Mouse (Mus musculus) gastrocnemius, postnatal 4 days (tissue): ENCODE results near the gene Olfr1314. TPM values are rescaled to one million over a fixed set of nuclear protein-coding genes. Genes with fewer than 3 reads are reported as not detected.

Source experiments
- DNase-seq, 2 experiments: peaks; one replicate each; pipeline ENCODE4 v3.0.0; 2021 to 2022; ENCODE audit warnings: low spot score in 2 of 2, mixed read lengths in 2 of 2
- long read RNA-seq, 2 experiments: library from polyadenylated mRNA; stranded (forward); transcript quantifications; one replicate each; pipeline ENCODE4 v2.0.0; 2021
- total RNA-seq, 2 experiments: library from RNA; stranded (reverse); gene quantifications; 2 replicates each; pipeline ENCODE4 v1.2.3; 2021

Gene Olfr1314
- total RNA-seq, result not detected
- long read RNA-seq, experiment 1, result 0 reads
- long read RNA-seq, experiment 2, result 0 reads

- no peak for DNase-seq
These were observed at the start of gene Olfr1314 for GRCm38 (mm10) chr2:112096681-112097080. Gene Olfr1314 (minus strand): TSS chr2:112096781.

- DNase-seq, result no peak
These were observed 43.4 kb upstream of the Olfr1314 start, which contains the start of gene Olfr1317 for GRCm38 (mm10) chr2:112140029-112140428. Gene Olfr1317 (plus strand): TSS chr2:112140329.

- no peak for DNase-seq
These were observed 38.3 kb upstream of the Olfr1314 start, which contains the start of gene Olfr1316 for GRCm38 (mm10) chr2:112134877-112135276. Gene Olfr1316 (minus strand): TSS chr2:112134977.

- DNase-seq, result no peak
These were observed 18.8 kb upstream of the Olfr1314 start, which contains the start of gene Olfr1315-ps1 for GRCm38 (mm10) chr2:112115340-112115739. Gene Olfr1315-ps1 (minus strand): TSS chr2:112115440.

- DNase-seq, result no peak
These were observed 18.8 kb downstream of the Olfr1314 start, which contains the start of gene Olfr1313 for GRCm38 (mm10) chr2:112077743-112078142. Gene Olfr1313 (minus strand): TSS chr2:112077843.

GRCm38 (mm10) chr2:112050138-112050537 lies 46.4 kb downstream of the Olfr1314 start, which contains the start of gene Olfr1312:
Gene Olfr1312 (minus strand): TSS chr2:112050238.
- DNase-seq, result no peak

Other genes starting within 250 kb of the Olfr1314 start
- not detected for gene Olfr1305, start 219.6 kb downstream of the Olfr1314 start, total RNA-seq
- gene Olfr1306, start 180.5 kb downstream of the Olfr1314 start, total RNA-seq, result not detected
- gene Olfr1307, start 147.3 kb downstream of the Olfr1314 start, total RNA-seq, result under 1 TPM in 1 of 2 experiments, not detected in 1; 0.03 TPM
- not detected for gene Olfr1308, start 131.8 kb downstream of the Olfr1314 start, total RNA-seq
- not detected for gene Olfr1309, start 106.5 kb downstream of the Olfr1314 start, total RNA-seq
- not detected for gene Olfr1310, start 84.1 kb downstream of the Olfr1314 start, total RNA-seq
- not detected for gene Olfr1311, start 72.4 kb downstream of the Olfr1314 start, total RNA-seq
- gene Olfr1312, start 46.5 kb downstream of the Olfr1314 start, total RNA-seq, result not detected
- gene Olfr1313, start 18.9 kb downstream of the Olfr1314 start, total RNA-seq, result not detected
- not detected for gene Olfr1315-ps1, start 18.7 kb upstream of the Olfr1314 start, total RNA-seq
- gene Olfr1316, start 38.2 kb upstream of the Olfr1314 start, total RNA-seq, result not detected
- gene Olfr1317, start 43.5 kb upstream of the Olfr1314 start, total RNA-seq, result not detected
- gene Olfr1318, start 57.4 kb upstream of the Olfr1314 start, total RNA-seq, result not detected
- 1 to 10 TPM; 5.0 to 5.5 TPM for gene Lpcat4, start 142.7 kb upstream of the Olfr1314 start, total RNA-seq
- gene Nutm1, start 162.5 kb upstream of the Olfr1314 start, total RNA-seq, result not detected
- gene Nop10, start 165.1 kb upstream of the Olfr1314 start, total RNA-seq, result 10 to 100 TPM; 51.2 to 52.0 TPM
- gene Slc12a6, start 169.0 kb upstream of the Olfr1314 start, total RNA-seq, result 10 to 100 TPM; 41.1 to 50.6 TPM
- gene Gm21985, start 169.5 kb upstream of the Olfr1314 start, total RNA-seq, result not detected